Mouse (Mus musculus): ENCODE measurements around the gene Pdk2. TPM values are rescaled to one million over a fixed set of nuclear protein-coding genes. Genes with fewer than 3 reads are reported as not detected.
A peak's percentile ranks its signal among the peaks of the same experiment; 100 is the strongest.

The Pdk2 gene
- total RNA-seq, 1 experiment, result 1.7 TPM

- H3K36me3 ChIP-seq (ENCODE audit: control insufficient read depth, insufficient read depth, low read length, poor library complexity, severe bottlenecking), result peaks cover 3% of the 10 kb centered on the region; the same call in 1 of the 2 replicates
- in situ Hi-C loops (cut with MboI; ENCODE audit: low sequenced_read_pairs in 2 of 2, unreplicated experiment in 2 of 2), result no loop called here
- no peaks in the 10 kb centered on the region for H3K9me3 ChIP-seq (ENCODE audit: control insufficient read depth, insufficient read depth, low read depth, low read length)
- peaks cover 2 to 10% of the 10 kb centered on the region in 2 experiments; a peak in 2 of 4 replicates for H3K4me1 ChIP-seq (ENCODE audit: control insufficient read depth in 2 of 2, insufficient read depth in 2 of 2, low read length in 2 of 2, poor library complexity in 1 of 2)
- no peak overlapping the region for H3K9ac ChIP-seq (ENCODE audit: insufficient read depth, low read depth, low read length, poor library complexity, severe bottlenecking)
- DNase-seq (ENCODE audit: low read depth, low spot score), result no peak
- H3K4me3 ChIP-seq (ENCODE audit: insufficient read depth in 1 of 2, low read depth in 1 of 2, low read length in 2 of 2, poor library complexity in 1 of 2, severe bottlenecking in 1 of 2), result peak overlapping the region; percentile 61 to 64
- no peak overlapping the region for H3K27ac ChIP-seq (ENCODE audit: insufficient read depth, low read depth, low read length, poor library complexity, severe bottlenecking)
- TF ChIP-seq CHD2 (IDR thresholded peaks at IDR 0.05; ENCODE audit: low read depth, low read length) (no peak), ZC3H11A (IDR thresholded peaks at IDR 0.05; ENCODE audit: borderline replicate concordance, low read depth, low read length) (no peak), MAFK (IDR thresholded peaks at IDR 0.05; ENCODE audit: insufficient read depth, low read depth, low read length) (no peak), ZNF384 (IDR thresholded peaks at IDR 0.05; ENCODE audit: low read depth, low read length) (no peak), HCFC1 (IDR thresholded peaks at IDR 0.05; ENCODE audit: borderline replicate concordance, insufficient read depth, low read length) (no peak)
These were observed 30.9 kb downstream of the Pdk2 start for GRCm38 (mm10) chr11:95010141-95010739.

GRCm38 (mm10) chr11:95009629-95010014, 31.5 kb downstream of the Pdk2 start, which contains the start of gene Samd14:
Gene Samd14 (plus strand): TSS chr11:95009879.
- peaks cover 6% of the 10 kb centered on the region; the same call in 1 of the 2 replicates for H3K36me3 ChIP-seq (ENCODE audit: control insufficient read depth, insufficient read depth, low read length, poor library complexity, severe bottlenecking)
- TF ChIP-seq ZC3H11A (IDR thresholded peaks at IDR 0.05; ENCODE audit: borderline replicate concordance, low read depth, low read length) (no peak), ZNF384 (IDR thresholded peaks at IDR 0.05; ENCODE audit: low read depth, low read length) (no peak), MAFK (IDR thresholded peaks at IDR 0.05; ENCODE audit: insufficient read depth, low read depth, low read length) (no peak), HCFC1 (IDR thresholded peaks at IDR 0.05; ENCODE audit: borderline replicate concordance, insufficient read depth, low read length) (no peak), CHD2 (IDR thresholded peaks at IDR 0.05; ENCODE audit: low read depth, low read length) (no peak)
- in situ Hi-C loops (cut with MboI; ENCODE audit: low sequenced_read_pairs in 2 of 2, unreplicated experiment in 2 of 2), result no loop called here
- H3K4me3 ChIP-seq (ENCODE audit: insufficient read depth in 1 of 2, low read depth in 1 of 2, low read length in 2 of 2, poor library complexity in 1 of 2, severe bottlenecking in 1 of 2), result peak within 1 kb of the TSS; percentile 61 to 64
- no peak within 1 kb of the TSS for H3K27ac ChIP-seq (ENCODE audit: insufficient read depth, low read depth, low read length, poor library complexity, severe bottlenecking)
- no peak for DNase-seq (ENCODE audit: low read depth, low spot score)
- H3K9me3 ChIP-seq (ENCODE audit: control insufficient read depth, insufficient read depth, low read depth, low read length), result no peaks in the 10 kb centered on the region
- H3K4me1 ChIP-seq (ENCODE audit: control insufficient read depth in 2 of 2, insufficient read depth in 2 of 2, low read length in 2 of 2, poor library complexity in 1 of 2), result peaks cover 2 to 10% of the 10 kb centered on the region in 2 experiments; a peak in 2 of 4 replicates
- peak within 1 kb of the TSS; percentile 47 for H3K9ac ChIP-seq (ENCODE audit: insufficient read depth, low read depth, low read length, poor library complexity, severe bottlenecking)

- no peaks in the 10 kb centered on the region for H3K9me3 ChIP-seq (ENCODE audit: control insufficient read depth, insufficient read depth, low read depth, low read length)
These were observed 32.2 kb downstream of the Pdk2 start for GRCm38 (mm10) chr11:95008661-95009628.

GRCm38 (mm10) chr11:95007418-95007817, 33.7 kb downstream of the Pdk2 start:
- Histone ChIP-seq H3K4me1 (ENCODE audit: control insufficient read depth in 2 of 2, insufficient read depth in 2 of 2, low read length in 2 of 2, poor library complexity in 1 of 2) (peaks cover 2 to 10% of the 10 kb centered on the region in 2 experiments; a peak in 2 of 4 replicates), H3K27ac (ENCODE audit: insufficient read depth, low read depth, low read length, poor library complexity, severe bottlenecking) (no peak overlapping the region)

More at GRCm38 (mm10) chr11:95008661-95009628, 32.2 kb downstream of the Pdk2 start:
- no peak for TF ChIP-seq HCFC1 (IDR thresholded peaks at IDR 0.05; ENCODE audit: borderline replicate concordance, insufficient read depth, low read length)
- no peak for TF ChIP-seq ZC3H11A (IDR thresholded peaks at IDR 0.05; ENCODE audit: borderline replicate concordance, low read depth, low read length)
- no peak for TF ChIP-seq ZNF384 (IDR thresholded peaks at IDR 0.05; ENCODE audit: low read depth, low read length)
- TF ChIP-seq MAFK (IDR thresholded peaks at IDR 0.05; ENCODE audit: insufficient read depth, low read depth, low read length), result no peak
- TF ChIP-seq CHD2 (IDR thresholded peaks at IDR 0.05; ENCODE audit: low read depth, low read length), result no peak
- H3K4me3 ChIP-seq (ENCODE audit: insufficient read depth in 1 of 2, low read depth in 1 of 2, low read length in 2 of 2, poor library complexity in 1 of 2, severe bottlenecking in 1 of 2), result peak overlapping the region; percentile 61 to 64
- H3K9ac ChIP-seq (ENCODE audit: insufficient read depth, low read depth, low read length, poor library complexity, severe bottlenecking), result peak overlapping the region; percentile 47; the same call in 1 of the 2 replicates
- in situ Hi-C loops (cut with MboI; ENCODE audit: low sequenced_read_pairs in 2 of 2, unreplicated experiment in 2 of 2), result no loop called here
- H3K4me1 ChIP-seq (ENCODE audit: control insufficient read depth in 2 of 2, insufficient read depth in 2 of 2, low read length in 2 of 2, poor library complexity in 1 of 2), result peaks cover 2 to 10% of the 10 kb centered on the region in 2 experiments; a peak in 2 of 4 replicates
- no peak for DNase-seq (ENCODE audit: low read depth, low spot score)
- H3K27ac ChIP-seq (ENCODE audit: insufficient read depth, low read depth, low read length, poor library complexity, severe bottlenecking), result no peak overlapping the region
- peaks cover 6% of the 10 kb centered on the region; the same call in 1 of the 2 replicates for H3K36me3 ChIP-seq (ENCODE audit: control insufficient read depth, insufficient read depth, low read length, poor library complexity, severe bottlenecking)

More at GRCm38 (mm10) chr11:95007418-95007817, 33.7 kb downstream of the Pdk2 start:
- in situ Hi-C loops (cut with MboI; ENCODE audit: low sequenced_read_pairs in 2 of 2, unreplicated experiment in 2 of 2), result no loop called here
- no peak overlapping the region for H3K4me3 ChIP-seq (ENCODE audit: insufficient read depth in 1 of 2, low read depth in 1 of 2, low read length in 2 of 2, poor library complexity in 1 of 2, severe bottlenecking in 1 of 2)
- TF ChIP-seq HCFC1 (IDR thresholded peaks at IDR 0.05; ENCODE audit: borderline replicate concordance, insufficient read depth, low read length), result no peak
- TF ChIP-seq ZC3H11A (IDR thresholded peaks at IDR 0.05; ENCODE audit: borderline replicate concordance, low read depth, low read length), result no peak
- no peak for TF ChIP-seq CHD2 (IDR thresholded peaks at IDR 0.05; ENCODE audit: low read depth, low read length)
- TF ChIP-seq ZNF384 (IDR thresholded peaks at IDR 0.05; ENCODE audit: low read depth, low read length), result no peak
- TF ChIP-seq MAFK (IDR thresholded peaks at IDR 0.05; ENCODE audit: insufficient read depth, low read depth, low read length), result no peak
- no peak for DNase-seq (ENCODE audit: low read depth, low spot score)
- H3K9me3 ChIP-seq (ENCODE audit: control insufficient read depth, insufficient read depth, low read depth, low read length), result no peaks in the 10 kb centered on the region
- no peak overlapping the region for H3K9ac ChIP-seq (ENCODE audit: insufficient read depth, low read depth, low read length, poor library complexity, severe bottlenecking)
- peaks cover 12% of the 10 kb centered on the region; the same call in 1 of the 2 replicates for H3K36me3 ChIP-seq (ENCODE audit: control insufficient read depth, insufficient read depth, low read length, poor library complexity, severe bottlenecking)
